Mouse (Mus musculus): Measurements from ENCODE around the gene Gm10188.

DNA sequence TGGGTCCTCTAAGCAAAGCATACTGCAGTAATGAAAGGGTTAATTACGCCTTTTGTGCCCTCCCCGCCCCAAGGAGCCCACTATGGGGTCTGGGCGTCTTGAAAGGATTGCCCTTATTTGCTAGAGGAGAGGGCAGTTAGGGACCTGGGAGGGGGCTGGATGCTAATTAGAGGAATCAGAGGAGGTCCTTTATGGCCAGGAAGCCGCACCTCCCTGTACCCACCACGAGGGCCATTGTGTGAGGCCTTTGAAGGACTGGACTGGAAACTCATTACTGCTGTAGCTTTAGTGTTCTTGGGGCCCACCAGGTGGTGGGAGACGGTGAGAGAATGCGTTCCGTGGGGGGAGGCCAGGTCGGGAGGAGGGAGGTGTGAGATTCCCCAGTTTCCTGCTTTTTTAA is 31.9 kb downstream of the Gm10188 start:
- TF ChIP-seq POLR2A (IDR thresholded peaks at IDR 0.05; ENCODE audit: low read depth, low read length), result no peak
- TF ChIP-seq USF2 (conservative IDR thresholded peaks at IDR 0.05; ENCODE audit: low read depth, low read length), result no peak
- TF ChIP-seq ZKSCAN1 (IDR thresholded peaks at IDR 0.05; ENCODE audit: borderline replicate concordance, low read depth, low read length), result no peak
- TF ChIP-seq MAFK (IDR thresholded peaks at IDR 0.05; ENCODE audit: insufficient replicate concordance, low read length), result no peak
- no peak for TF ChIP-seq ZMIZ1 (IDR thresholded peaks at IDR 0.05; ENCODE audit: low read depth, low read length)
- no peak for TF ChIP-seq CTCF (conservative IDR thresholded peaks at IDR 0.05 in 1 of 2, IDR thresholded peaks at IDR 0.05 in 1 of 2; ENCODE audit: low read depth in 2 of 2, low read length in 2 of 2)
- TF ChIP-seq ETS1 (conservative IDR thresholded peaks at IDR 0.05; ENCODE audit: low read depth, low read length), result no peak
